ENCODE assay signal across 8 mouse cellular contexts in genomic region chr12:86433371-86433821, GRCm38 (mm10).
DNase-seq lines count a peak whose midpoint lies in the region; ATAC-seq and TF ChIP-seq lines count a peak whose summit lies in the region.

No protein-coding gene starts in this region.

- peak; percentile 78 for ATAC-seq in forebrain, embryonic 13.5 days
- no peak for ATAC-seq in liver, embryonic 14.5 days (ENCODE audit: insufficient read depth)

- DNase-seq in ES-CJ7 (ENCODE audit: low read depth, low spot score) = peak; percentile 92
- peak; percentile 18 for DNase-seq in c-Kit-positive CD71-positive TER-119-positive erythroid progenitor cells, embryonic 14.5 days (ENCODE audit: low spot score)
- DNase-seq in heart, postnatal 14 days = peak; percentile 54 to 73
- DNase-seq in large intestine, adult 2 months (ENCODE audit: low read depth, low spot score) = peak; percentile 36
- peak; percentile 5 to 9 (median 6) for DNase-seq in liver, embryonic 14.5 days (ENCODE audit: low read depth in 3 of 3, low spot score in 3 of 3)
- DNase-seq in thymus, postnatal 4 days = peak; percentile 63

- peak overlapping the region; percentile 55 for H3K4me2 ChIP-seq in forebrain, embryonic 13.5 days
- peak overlapping the region; percentile 4; the same call in 1 of the 2 replicates for H3K4me2 ChIP-seq in liver, embryonic 14.5 days (ENCODE audit: low read depth)

- TF ChIP-seq CTCF in liver, embryonic 14.5 days (IDR thresholded peaks at IDR 0.05; ENCODE audit: low read depth) = peak; percentile 61
- TF ChIP-seq CTCF in olfactory bulb, adult 2 months (IDR thresholded peaks at IDR 0.05; ENCODE audit: insufficient read depth, low read depth, low read length) = no peak

- peak overlapping the region; percentile 20 for H3K4me3 ChIP-seq in forebrain, embryonic 13.5 days
- H3K4me3 ChIP-seq in liver, embryonic 14.5 days (ENCODE audit: insufficient read depth in 1 of 2, low read depth in 2 of 2, low read length in 2 of 2) = no peak overlapping the region
- H3K4me3 ChIP-seq in olfactory bulb, adult 2 months (ENCODE audit: insufficient read depth, low read depth, low read length) = peak overlapping the region; percentile 18

- intact Hi-C loops in heart, postnatal 14 days (cut with DNase I) = loop anchor here (2.0 kb wide), 2 partner anchors 179 to 301 kb away; no protein-coding TSS in a partner anchor

- H3K9ac ChIP-seq in forebrain, embryonic 13.5 days = peak overlapping the region; percentile 46; the same call in 1 of the 2 replicates
- H3K9ac ChIP-seq in liver, embryonic 14.5 days (replicated peaks) = no peak overlapping the region

- no peaks in the 10 kb centered on the region for H3K9me3 ChIP-seq in forebrain, embryonic 13.5 days (replicated peaks)
- no peaks in the 10 kb centered on the region for H3K9me3 ChIP-seq in liver, embryonic 14.5 days (ENCODE audit: control insufficient read depth, low read length)

- no peaks in the 10 kb centered on the region for H3K36me3 ChIP-seq in forebrain, embryonic 13.5 days (ENCODE audit: poor library complexity, severe bottlenecking)
- H3K36me3 ChIP-seq in liver, embryonic 14.5 days (replicated peaks; ENCODE audit: control insufficient read depth, insufficient read depth, low read depth) = no peaks in the 10 kb centered on the region

- WGBS in forebrain, embryonic 13.5 days = 5% methylated on average over 7 of the region's 13 CpGs
- 2% methylated on average over 7 of the region's 13 CpGs for WGBS in large intestine, adult 2 months
- WGBS in liver, embryonic 14.5 days (ENCODE audit: insufficient replicate concordance) = 9% methylated on average over 13 of the region's 13 CpGs
- under 1% methylated on average over 10 of the region's 13 CpGs for WGBS in olfactory bulb, adult 2 months

- H3K27ac ChIP-seq in forebrain, embryonic 13.5 days = no peak overlapping the region
- no peak overlapping the region for H3K27ac ChIP-seq in liver, embryonic 14.5 days
- H3K27ac ChIP-seq in olfactory bulb, adult 2 months (ENCODE audit: insufficient read depth, low read depth, low read length) = no peak overlapping the region

- no peak for TF ChIP-seq EP300 in liver, embryonic 14.5 days (IDR thresholded peaks at IDR 0.05; ENCODE audit: low read depth)

- TF ChIP-seq POLR2A in olfactory bulb, adult 2 months (IDR thresholded peaks at IDR 0.05; ENCODE audit: insufficient read depth, low read depth, low read length) = no peak

- peaks cover 8% of the 10 kb centered on the region; the same call in 1 of the 2 replicates for H3K4me1 ChIP-seq in forebrain, embryonic 13.5 days
- no peaks in the 10 kb centered on the region for H3K4me1 ChIP-seq in liver, embryonic 14.5 days (replicated peaks; ENCODE audit: control insufficient read depth in 2 of 2, insufficient read depth in 2 of 2, low read length in 1 of 2)
- peaks cover 3% of the 10 kb centered on the region; the same call in 1 of the 2 replicates for H3K4me1 ChIP-seq in olfactory bulb, adult 2 months (ENCODE audit: control insufficient read depth, insufficient read depth, low read length)

- peaks cover 17% of the 10 kb centered on the region; the same call in 1 of the 2 replicates for H3K27me3 ChIP-seq in forebrain, embryonic 13.5 days
- H3K27me3 ChIP-seq in liver, embryonic 14.5 days (ENCODE audit: control insufficient read depth, insufficient read depth, low read length) = no peaks in the 10 kb centered on the region

Comparison
In these comparisons a context has a peak if more than half of its experiments do, and no peak if none do; other contexts are left out.
1. DNase-seq: peak in every context shown above with its lines; median percentile 92 in ES-CJ7; 64 in heart, postnatal 14 days; 63 in thymus, postnatal 4 days; 36 in large intestine, adult 2 months; 18 in c-Kit-positive CD71-positive TER-119-positive erythroid progenitor cells, embryonic 14.5 days; 6 in liver, embryonic 14.5 days.
2. H3K4me3 ChIP-seq: peak in forebrain, embryonic 13.5 days (single experiment) and olfactory bulb, adult 2 months (single experiment); none in liver, embryonic 14.5 days (0 of 2).